Mouse (Mus musculus) stomach, embryonic 16.5 days (tissue): Measurements from ENCODE around the gene Nfia. TPM values are rescaled to one million over a fixed set of nuclear protein-coding genes. Genes with fewer than 3 reads are reported as not detected.

Source experiments
- ATAC-seq: fragments of 200-750 bp; cut with Nextera tagmentation; 2 replicates; pipeline ENCODE4 v1.8.0; 2017; ENCODE audit warnings: moderate number of reproducible peaks, moderate TSS enrichment; ENCODE audit not compliant: insufficient read depth, low FRiP score
- H3K27ac ChIP-seq: fragments of 300-500 bp; sonication (generic); 2 replicates; pipeline ENCODE4 v1.5.1; 2014; ENCODE audit warnings: low read length
- H3K27me3 ChIP-seq: fragments of 300-500 bp; sonication (generic); 2 replicates; pipeline ENCODE4 v1.6.1; 2014; ENCODE audit warnings: low read length, control low read depth, mixed read lengths; ENCODE audit not compliant: control insufficient read depth, insufficient read depth
- H3K36me3 ChIP-seq: fragments of 300-500 bp; sonication (generic); 2 replicates; pipeline ENCODE4 v1.6.1; 2014; ENCODE audit warnings: low read length; ENCODE audit not compliant: control insufficient read depth, insufficient read depth
- H3K4me1 ChIP-seq: fragments of 300-500 bp; sonication (generic); 2 replicates; pipeline ENCODE4 v1.6.1; 2014; ENCODE audit warnings: low read length, control low read depth, mixed read lengths; ENCODE audit not compliant: control insufficient read depth, insufficient read depth
- H3K4me2 ChIP-seq: fragments of 300-500 bp; sonication (generic); 2 replicates; pipeline ENCODE4 v1.6.1; 2014; ENCODE audit warnings: low read depth, low read length, mixed read lengths
- H3K4me3 ChIP-seq: fragments of 300-500 bp; sonication (generic); replicated peaks from 2 replicates; pipeline ENCODE4 v1.5.1; 2014; ENCODE audit warnings: mild to moderate bottlenecking, low read length
- H3K9ac ChIP-seq: fragments of 300-500 bp; sonication (generic); 2 replicates; pipeline ENCODE4 v1.6.1; 2014; ENCODE audit warnings: low read length
- H3K9me3 ChIP-seq: fragments of 300-500 bp; sonication (generic); replicated peaks from 2 replicates; pipeline ENCODE4 v1.6.1; 2016; ENCODE audit warnings: low read length, control low read depth; ENCODE audit not compliant: control insufficient read depth
- WGBS: fragments of 180-500 bp; shearing (Covaris S2); extraction: QIAGEN DNeasy Blood & Tissue Kit; methylation state at CpG from one replicate; pipeline ENCODE4 v1.1.7; 2014; 5-methylcytosine and 5-hydroxymethylcytosine counted together
- polyA plus RNA-seq: library from polyadenylated mRNA; unstranded; fragments of >200 nt; fragmentation: Nextera tagmentation; extraction: Ambion mirVana; gene quantifications from 2 replicates; pipeline ENCODE4 v1.2.1, GENCODE M21; 2015

The Nfia gene
- polyA plus RNA-seq, 1 experiment from 2014 or later, result 45.1 TPM

- H3K9me3 ChIP-seq, result no peaks in the 10 kb centered on the region
- no peak overlapping the region for H3K27ac ChIP-seq
- ATAC-seq, result no peak
- no peaks in the 10 kb centered on the region for H3K36me3 ChIP-seq
- H3K4me2 ChIP-seq, result no peak overlapping the region
- H3K4me1 ChIP-seq, result peaks cover 26% of the 10 kb centered on the region
- WGBS, result 85% methylated on average over 2 of the region's 2 CpGs
- no peaks in the 10 kb centered on the region for H3K27me3 ChIP-seq
- no peak overlapping the region for H3K4me3 ChIP-seq
- H3K9ac ChIP-seq, result no peak overlapping the region
Observed at GRCm38 (mm10) chr4:97936371-97936770, 163.8 kb downstream of the Nfia start.

GRCm38 (mm10) chr4:97936912-97937311, 164.4 kb downstream of the Nfia start:
- no peaks in the 10 kb centered on the region for H3K36me3 ChIP-seq
- no peak for ATAC-seq

GRCm38 (mm10) chr4:97939492-97939891, 167.0 kb downstream of the Nfia start:
- no peaks in the 10 kb centered on the region for H3K36me3 ChIP-seq
- ATAC-seq, result no peak
- WGBS, result 31% methylated on average over 4 of the region's 4 CpGs
- no peaks in the 10 kb centered on the region for H3K27me3 ChIP-seq
- no peaks in the 10 kb centered on the region; the same call in 1 of the 2 replicates for H3K9me3 ChIP-seq
- no peak overlapping the region for H3K4me3 ChIP-seq
- H3K4me1 ChIP-seq, result peaks cover 26% of the 10 kb centered on the region
- H3K4me2 ChIP-seq, result no peak overlapping the region
- H3K27ac ChIP-seq, result peak overlapping the region; percentile 53
- no peak overlapping the region for H3K9ac ChIP-seq

More at GRCm38 (mm10) chr4:97936912-97937311, 164.4 kb downstream of the Nfia start:
- no peak overlapping the region for H3K27ac ChIP-seq
- no peak overlapping the region for H3K9ac ChIP-seq
- peaks cover 29% of the 10 kb centered on the region for H3K4me1 ChIP-seq
- no peak overlapping the region for H3K4me2 ChIP-seq
- H3K9me3 ChIP-seq, result no peaks in the 10 kb centered on the region
- no peak overlapping the region for H3K4me3 ChIP-seq
- no peaks in the 10 kb centered on the region for H3K27me3 ChIP-seq
- 60% methylated on average over 3 of the region's 3 CpGs for WGBS

DNA sequence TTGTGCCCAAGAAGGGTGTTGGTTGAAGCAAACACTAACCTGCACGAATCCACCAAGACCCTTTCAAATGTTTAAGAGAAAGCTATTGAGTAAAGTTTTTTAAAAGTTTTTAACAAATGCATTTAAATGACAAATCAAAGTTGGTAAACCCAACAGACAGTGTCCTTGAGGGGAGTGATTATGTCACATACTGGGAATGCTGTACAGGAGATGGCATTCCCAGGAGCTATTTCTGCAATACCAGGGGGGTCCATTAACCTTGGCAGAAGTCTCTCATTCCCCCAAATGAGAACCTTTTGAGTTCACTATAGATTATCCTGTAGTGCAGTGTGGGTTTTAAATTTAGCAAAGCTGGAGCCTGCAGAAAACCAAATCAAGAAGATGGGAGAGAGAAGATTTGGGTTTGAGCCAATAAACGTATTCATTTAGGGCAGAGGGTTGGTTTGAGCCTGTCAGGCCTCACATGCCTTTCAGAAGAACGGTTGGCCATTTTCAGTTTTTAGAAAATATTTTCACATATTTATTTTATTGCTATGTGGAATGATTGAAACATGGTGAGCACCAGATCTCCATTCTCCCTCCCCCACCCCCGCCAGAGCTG, 167.5 kb downstream of the Nfia start:
- no peaks in the 10 kb centered on the region; the same call in 1 of the 2 replicates for H3K9me3 ChIP-seq
- H3K9ac ChIP-seq, result no peak overlapping the region
- peaks cover 26% of the 10 kb centered on the region for H3K4me1 ChIP-seq
- no peaks in the 10 kb centered on the region for H3K27me3 ChIP-seq
- H3K27ac ChIP-seq, result no peak overlapping the region
- H3K36me3 ChIP-seq, result no peaks in the 10 kb centered on the region
- ATAC-seq, result no peak
- WGBS, result 64% methylated on average over 4 of the region's 4 CpGs
- H3K4me3 ChIP-seq, result no peak overlapping the region
- H3K4me2 ChIP-seq, result no peak overlapping the region

DNA sequence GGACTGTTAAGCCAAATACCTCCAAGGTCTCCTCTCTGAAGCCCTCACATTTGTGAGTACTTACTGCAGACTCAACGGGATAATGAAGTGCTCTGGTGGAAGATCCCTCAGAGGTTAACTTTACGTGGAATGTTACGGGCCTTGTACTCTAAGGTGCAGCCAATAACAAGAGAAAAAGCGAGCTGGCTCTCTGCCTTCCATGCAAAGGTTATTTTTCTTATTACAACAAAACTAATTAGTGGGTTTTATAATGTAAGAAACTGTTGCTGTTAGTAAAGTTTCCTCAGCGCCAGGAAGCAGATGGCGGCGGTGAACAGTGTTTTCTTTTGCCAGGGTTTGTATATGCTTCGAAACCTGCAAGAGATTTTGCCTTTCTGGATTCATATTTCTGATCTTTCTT, 169.1 kb downstream of the Nfia start:
- H3K36me3 ChIP-seq, result no peaks in the 10 kb centered on the region
- WGBS, result 53% methylated on average over 8 of the region's 8 CpGs
- no peaks in the 10 kb centered on the region; the same call in 1 of the 2 replicates for H3K9me3 ChIP-seq
- peak overlapping the region; percentile 74 for H3K27ac ChIP-seq
- ATAC-seq, result no peak
- H3K9ac ChIP-seq, result no peak overlapping the region
- peaks cover 16% of the 10 kb centered on the region; the same call in 1 of the 2 replicates for H3K4me1 ChIP-seq
- H3K27me3 ChIP-seq, result no peaks in the 10 kb centered on the region
- no peak overlapping the region for H3K4me2 ChIP-seq
- H3K4me3 ChIP-seq, result no peak overlapping the region

- Histone ChIP-seq H3K4me2 (no peak overlapping the region), H3K36me3 (no peaks in the 10 kb centered on the region), H3K27ac (no peak overlapping the region), H3K27me3 (no peaks in the 10 kb centered on the region), H3K4me1 (0 out of 2 replicates have a peak, but pooled peaks cover 15% of the 10 kb centered on the region), H3K9me3 (no peaks in the 10 kb centered on the region; the same call in 1 of the 2 replicates), H3K9ac (no peak overlapping the region), H3K4me3 (no peak overlapping the region)
- ATAC-seq, result no peak
- 92% methylated on average over 2 of the region's 2 CpGs for WGBS
Observed at GRCm38 (mm10) chr4:97944309-97944708, 171.8 kb downstream of the Nfia start.

DNA sequence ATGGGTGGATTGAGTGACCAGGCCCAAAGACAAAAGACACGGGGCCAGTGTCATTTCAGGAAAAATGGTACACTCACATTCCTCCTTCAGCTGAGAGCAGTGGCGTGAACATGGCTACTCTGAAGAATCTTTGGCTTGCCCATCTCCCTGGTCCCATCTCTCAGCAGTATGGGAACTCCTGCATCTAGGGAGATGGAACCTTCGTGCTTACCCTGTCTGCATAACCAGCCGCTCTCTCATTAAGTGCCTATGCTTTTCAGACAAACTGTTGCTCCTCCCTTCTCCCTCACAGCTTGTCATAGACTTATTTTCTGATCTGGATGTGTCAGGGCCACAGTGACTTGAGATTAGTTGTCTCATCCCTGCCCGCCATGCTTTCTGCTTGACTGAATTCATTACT, 174.9 kb downstream of the Nfia start:
- H3K27me3 ChIP-seq, result no peaks in the 10 kb centered on the region
- ATAC-seq, result no peak
- H3K4me3 ChIP-seq, result no peak overlapping the region
- 89% methylated on average over 5 of the region's 5 CpGs for WGBS
- H3K9me3 ChIP-seq, result no peaks in the 10 kb centered on the region; the same call in 1 of the 2 replicates
- H3K4me1 ChIP-seq, result peaks cover 9% of the 10 kb centered on the region; the same call in 1 of the 2 replicates
- H3K9ac ChIP-seq, result no peak overlapping the region
- no peak overlapping the region for H3K4me2 ChIP-seq
- no peak overlapping the region for H3K27ac ChIP-seq
- no peaks in the 10 kb centered on the region for H3K36me3 ChIP-seq

- WGBS, result 56% methylated on average over 8 of the region's 8 CpGs
- no peak overlapping the region for H3K4me3 ChIP-seq
- no peaks in the 10 kb centered on the region for H3K27me3 ChIP-seq
- no peak overlapping the region for H3K9ac ChIP-seq
- no peak overlapping the region for H3K27ac ChIP-seq
- no peak overlapping the region for H3K4me2 ChIP-seq
- no peaks in the 10 kb centered on the region for H3K9me3 ChIP-seq
- no peak for ATAC-seq
- H3K36me3 ChIP-seq, result no peaks in the 10 kb centered on the region
- H3K4me1 ChIP-seq, result peaks cover 9% of the 10 kb centered on the region; the same call in 1 of the 2 replicates
Observed at GRCm38 (mm10) chr4:97948250-97948649, 175.7 kb downstream of the Nfia start.

- no peak for ATAC-seq
- no peak overlapping the region for H3K4me3 ChIP-seq
- no peak overlapping the region for H3K4me2 ChIP-seq
- no peaks in the 10 kb centered on the region for H3K9me3 ChIP-seq
- H3K27me3 ChIP-seq, result no peaks in the 10 kb centered on the region
- H3K27ac ChIP-seq, result no peak overlapping the region
- 60% methylated on average over 10 of the region's 10 CpGs for WGBS
- H3K36me3 ChIP-seq, result no peaks in the 10 kb centered on the region
- peaks cover 12% of the 10 kb centered on the region; the same call in 1 of the 2 replicates for H3K4me1 ChIP-seq
- H3K9ac ChIP-seq, result no peak overlapping the region
Observed at GRCm38 (mm10) chr4:97950341-97951071, 178.0 kb downstream of the Nfia start.
